Mouse (Mus musculus) liver, embryonic 12.5 days (tissue): Measurements from ENCODE around the gene Olfr554. TPM values are rescaled to one million over a fixed set of nuclear protein-coding genes. Genes with fewer than 3 reads are reported as not detected.

ENCODE experiments used
- ATAC-seq: fragments of 200-750 bp; cut with Nextera tagmentation; 2 replicates; pipeline ENCODE4 v1.8.0; 2017; ENCODE audit warnings: moderate number of reproducible peaks, mild to moderate bottlenecking, moderate library complexity
- H3K27ac ChIP-seq: fragments of 300-500 bp; sonication (generic); 2 replicates; pipeline ENCODE4 v1.5.1; 2016; ENCODE audit warnings: mild to moderate bottlenecking
- H3K27me3 ChIP-seq: fragments of 300-500 bp; sonication (generic); replicated peaks from 2 replicates; pipeline ENCODE4 v1.6.1; 2016; ENCODE audit warnings: mild to moderate bottlenecking, moderate library complexity
- H3K36me3 ChIP-seq: fragments of 300-500 bp; sonication (generic); 2 replicates; pipeline ENCODE4 v1.6.1; 2016; ENCODE audit warnings: mild to moderate bottlenecking, moderate library complexity
- H3K4me1 ChIP-seq: fragments of 300-500 bp; sonication (generic); 2 replicates; pipeline ENCODE4 v1.6.1; 2016
- H3K4me2 ChIP-seq: fragments of 300-500 bp; sonication (generic); 2 replicates; pipeline ENCODE4 v1.6.1; 2016; ENCODE audit warnings: mild to moderate bottlenecking, moderate library complexity
- H3K4me3 ChIP-seq: fragments of 300-500 bp; sonication (generic); 2 replicates; pipeline ENCODE4 v1.5.1; 2016; ENCODE audit warnings: mild to moderate bottlenecking, moderate library complexity
- H3K9ac ChIP-seq: fragments of 300-500 bp; sonication (generic); 2 replicates; pipeline ENCODE4 v1.6.1; 2016; ENCODE audit warnings: mild to moderate bottlenecking, moderate library complexity
- H3K9me3 ChIP-seq: fragments of 300-500 bp; sonication (generic); replicated peaks from 2 replicates; pipeline ENCODE4 v1.6.1; 2016; ENCODE audit warnings: mild to moderate bottlenecking, moderate library complexity
- WGBS: fragments of 180-500 bp; shearing (Covaris S2); methylation state at CpG from one replicate; pipeline ENCODE4 v1.1.7; 2016; ENCODE audit not compliant: insufficient replicate concordance; 5-methylcytosine and 5-hydroxymethylcytosine counted together
- polyA plus RNA-seq: library from polyadenylated mRNA; unstranded; fragments of >200 nt; fragmentation: Nextera tagmentation; extraction: Ambion mirVana; gene quantifications from 2 replicates; pipeline ENCODE4 v1.2.1, GENCODE M21; 2016

Olfr554 gene
- polyA plus RNA-seq, 1 experiment from 2014 or later = not detected

- Histone ChIP-seq H3K4me3 (no peak overlapping the region), H3K27me3 (no peaks in the 10 kb centered on the region), H3K27ac (no peak overlapping the region), H3K4me2 (no peak overlapping the region), H3K36me3 (no peaks in the 10 kb centered on the region), H3K9ac (no peak overlapping the region), H3K4me1 (no peaks in the 10 kb centered on the region), H3K9me3 (no peaks in the 10 kb centered on the region)
- WGBS = 68% methylated on average over 1 of the region's 1 CpGs
- no peak for ATAC-seq
These were observed 43.7 kb downstream of the Olfr554 start for GRCm38 (mm10) chr7:102681916-102682315.

- under 1% methylated on average over 40 of the region's 40 CpGs for WGBS
- Histone ChIP-seq H3K36me3 (no peaks in the 10 kb centered on the region), H3K4me1 (0 out of 2 replicates have a peak, but pooled peaks cover 5% of the 10 kb centered on the region), H3K4me3 (peak within 1 kb of the TSS; percentile 57), H3K9ac (peak within 1 kb of the TSS; percentile 48), H3K9me3 (no peaks in the 10 kb centered on the region), H3K27ac (no peak within 1 kb of the TSS), H3K4me2 (peak within 1 kb of the TSS; percentile 74), H3K27me3 (no peaks in the 10 kb centered on the region)
- ATAC-seq = peak; percentile 98
These were observed 48.8 kb downstream of the Olfr554 start, which contains the start of gene Trim68 for GRCm38 (mm10) chr7:102686944-102687501. Gene Trim68 (minus strand): TSS chr7:102687327.

Other genes starting within 250 kb of the Olfr554 start
- gene Rrm1, start 196.7 kb upstream of the Olfr554 start, polyA plus RNA-seq = 254 and 266 TPM in 2 replicates
- 0.33 and 0.41 TPM in 2 replicates for gene Olfr543, start 156.8 kb upstream of the Olfr554 start, polyA plus RNA-seq
- gene Olfr544, start 150.1 kb upstream of the Olfr554 start, polyA plus RNA-seq = 0.04 and 0.19 TPM in 2 replicates
- gene Olfr545, start 138.9 kb upstream of the Olfr554 start, polyA plus RNA-seq = not detected in 2 replicates
- not detected in 2 replicates for gene Olfr547, start 103.7 kb upstream of the Olfr554 start, polyA plus RNA-seq
- gene Olfr548-ps1, start 97.5 kb upstream of the Olfr554 start, polyA plus RNA-seq = not detected in 2 replicates
- gene Olfr549, start 88.6 kb upstream of the Olfr554 start, polyA plus RNA-seq = not detected in 2 replicates
- gene Trim21, start 72.9 kb upstream of the Olfr554 start, polyA plus RNA-seq = 0.49 and 0.62 TPM in 2 replicates
- gene Olfr550, start 67.0 kb upstream of the Olfr554 start, polyA plus RNA-seq = not detected in 2 replicates
- not detected in 2 replicates for gene Olfr551, start 46.5 kb upstream of the Olfr554 start, polyA plus RNA-seq
- not detected in 2 replicates for gene Olfr552, start 40.7 kb upstream of the Olfr554 start, polyA plus RNA-seq
- gene Olfr553, start 20.2 kb upstream of the Olfr554 start, polyA plus RNA-seq = not detected in 2 replicates
- gene Olfr555, start 20.4 kb downstream of the Olfr554 start, polyA plus RNA-seq = not detected in 2 replicates
- not detected in 2 replicates for gene Olfr556, start 26.5 kb downstream of the Olfr554 start, polyA plus RNA-seq
- gene Trim68, start 48.9 kb downstream of the Olfr554 start, polyA plus RNA-seq = 2.2 and 2.7 TPM in 2 replicates
- gene Olfr557, start 57.5 kb downstream of the Olfr554 start, polyA plus RNA-seq = not detected in 2 replicates
- gene Olfr558, start 63.8 kb downstream of the Olfr554 start, polyA plus RNA-seq = not detected in 2 replicates
- not detected in 2 replicates for gene Olfr33, start 80.6 kb downstream of the Olfr554 start, polyA plus RNA-seq
- not detected in 2 replicates for gene Olfr559, start 89.1 kb downstream of the Olfr554 start, polyA plus RNA-seq
- not detected in 2 replicates for gene Olfr560, start 120.9 kb downstream of the Olfr554 start, polyA plus RNA-seq
- gene Olfr78, start 121.0 kb downstream of the Olfr554 start, polyA plus RNA-seq = not detected in 2 replicates
- not detected in 2 replicates for gene Olfr561, start 132.8 kb downstream of the Olfr554 start, polyA plus RNA-seq
- not detected in 2 replicates for gene Olfr564, start 165.0 kb downstream of the Olfr554 start, polyA plus RNA-seq
- gene Olfr566, start 220.3 kb downstream of the Olfr554 start, polyA plus RNA-seq = not detected in 2 replicates
- not detected in 2 replicates for gene Olfr568, start 238.7 kb downstream of the Olfr554 start, polyA plus RNA-seq